Mouse (Mus musculus): ENCODE measurements around the gene Rasa2. TPM values are rescaled to one million over a fixed set of nuclear protein-coding genes. Genes with fewer than 3 reads are reported as not detected.

The Rasa2 gene
- total RNA-seq, 2 experiments from 2014 or later = 20.8 to 31.1 TPM

GRCm38 (mm10) chr9:96644002-96644401, 12.6 kb upstream of the Rasa2 start:
- ATAC-seq (replicated peaks; ENCODE audit: poor library complexity) = peak; percentile 78

GRCm38 (mm10) chr9:96639451-96639850, 8.0 kb upstream of the Rasa2 start:
- ATAC-seq (replicated peaks; ENCODE audit: poor library complexity) = no peak

GRCm38 (mm10) chr9:96638508-96638907, 7.1 kb upstream of the Rasa2 start:
- ATAC-seq (replicated peaks; ENCODE audit: poor library complexity) = no peak

- peak; percentile 69 for ATAC-seq (replicated peaks; ENCODE audit: poor library complexity)
Observed at GRCm38 (mm10) chr9:96637157-96637548, 5.7 kb upstream of the Rasa2 start.

- ATAC-seq (replicated peaks; ENCODE audit: poor library complexity) = peak; percentile 56
Observed at GRCm38 (mm10) chr9:96636423-96637156, 5.2 kb upstream of the Rasa2 start.

- no peak for ATAC-seq (replicated peaks; ENCODE audit: poor library complexity)
Observed at GRCm38 (mm10) chr9:96635899-96636298, 4.5 kb upstream of the Rasa2 start.

GRCm38 (mm10) chr9:96635176-96635575, 3.8 kb upstream of the Rasa2 start:
- no peak for ATAC-seq (replicated peaks; ENCODE audit: poor library complexity)

GRCm38 (mm10) chr9:96633771-96634170, 2.4 kb upstream of the Rasa2 start:
- ATAC-seq (replicated peaks; ENCODE audit: poor library complexity) = no peak

- ATAC-seq (replicated peaks; ENCODE audit: poor library complexity) = no peak
Observed at GRCm38 (mm10) chr9:96632756-96633155, 1.3 kb upstream of the Rasa2 start.

GRCm38 (mm10) chr9:96632073-96632690, 765 bp upstream of the Rasa2 start:
- no peak for ATAC-seq (replicated peaks; ENCODE audit: poor library complexity)

GRCm38 (mm10) chr9:96630571-96631388, 637 bp downstream of the Rasa2 start:
- peak; percentile 47 for ATAC-seq (replicated peaks; ENCODE audit: poor library complexity)

- ATAC-seq (replicated peaks; ENCODE audit: poor library complexity) = no peak
Observed at GRCm38 (mm10) chr9:96629151-96629550, 2.3 kb downstream of the Rasa2 start.

GRCm38 (mm10) chr9:96627557-96628085, 3.8 kb downstream of the Rasa2 start:
- ATAC-seq (replicated peaks; ENCODE audit: poor library complexity) = peak; percentile 12; the same call in 1 of the 2 replicates

- ATAC-seq (replicated peaks; ENCODE audit: poor library complexity) = no peak
Observed at GRCm38 (mm10) chr9:96627042-96627441, 4.4 kb downstream of the Rasa2 start.

GRCm38 (mm10) chr9:96618448-96619176, 12.8 kb downstream of the Rasa2 start:
- ATAC-seq (replicated peaks; ENCODE audit: poor library complexity) = peak; percentile 58

- ATAC-seq (replicated peaks; ENCODE audit: poor library complexity) = peak; percentile 73
Observed at GRCm38 (mm10) chr9:96612297-96612696, 19.1 kb downstream of the Rasa2 start.

- ATAC-seq (replicated peaks; ENCODE audit: poor library complexity) = peak; percentile 77
Observed at GRCm38 (mm10) chr9:96611693-96612293, 19.6 kb downstream of the Rasa2 start.

- no peak for ATAC-seq (replicated peaks; ENCODE audit: poor library complexity)
Observed at GRCm38 (mm10) chr9:96610813-96611212, 20.6 kb downstream of the Rasa2 start.

- ATAC-seq (replicated peaks; ENCODE audit: poor library complexity) = no peak
Observed at GRCm38 (mm10) chr9:96603416-96603815, 28.0 kb downstream of the Rasa2 start.

- ATAC-seq (replicated peaks; ENCODE audit: poor library complexity) = peak; percentile 60; the same call in 1 of the 2 replicates
Observed at GRCm38 (mm10) chr9:96597899-96598298, 33.5 kb downstream of the Rasa2 start.

Data from megakaryocyte progenitor cell, adult 5-6 weeks (primary cell).